Mouse (Mus musculus): ENCODE data around the gene Sec31a. TPM values are rescaled to one million over a fixed set of nuclear protein-coding genes. Genes with fewer than 3 reads are reported as not detected.

The Sec31a gene
- total and polyA plus RNA-seq, 3 experiments = 61.2 to 165 TPM; not detected in 1

DNA sequence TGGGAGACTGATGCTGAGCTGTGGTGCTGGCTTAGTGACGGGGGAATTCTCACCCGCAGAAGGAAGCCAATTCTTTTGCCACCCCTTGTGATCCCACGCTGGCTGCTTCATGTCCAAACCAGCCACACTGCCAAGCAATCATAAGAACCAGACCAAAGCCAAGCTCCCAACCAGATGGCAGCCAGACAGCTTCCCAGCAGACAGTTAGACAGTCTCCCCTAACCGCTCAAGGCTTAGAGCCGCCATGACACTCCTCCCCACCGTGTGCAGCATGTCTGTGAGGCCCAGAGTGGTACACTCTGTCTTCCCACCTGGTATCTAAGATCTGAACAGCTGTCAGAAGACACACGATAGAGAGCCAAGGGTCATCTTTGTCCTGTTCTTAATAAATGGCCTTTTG is 98.2 kb downstream of the Sec31a start:
- H3K79me2 ChIP-seq (ENCODE audit: control insufficient read depth, insufficient read depth, low read length, poor library complexity) = no peaks in the 10 kb centered on the region
- H3K4me3 ChIP-seq (ENCODE audit: control insufficient read depth in 1 of 2, insufficient read depth in 1 of 2, low read depth in 2 of 2, low read length in 2 of 2) = no peak overlapping the region
- H3K27me3 ChIP-seq (ENCODE audit: control insufficient read depth in 1 of 2, insufficient read depth in 2 of 2, low read length in 2 of 2) = peaks cover 3 to 7% of the 10 kb centered on the region in 2 experiments; a peak in 3 of 4 replicates
- H3K9ac ChIP-seq (ENCODE audit: control insufficient read depth, low read depth, low read length, poor library complexity, severe bottlenecking) = no peak overlapping the region
- no peaks in the 10 kb centered on the region; a peak in 1 of 4 replicates for H3K36me3 ChIP-seq (ENCODE audit: control insufficient read depth in 1 of 2, insufficient read depth in 2 of 2, low read length in 2 of 2)
- no peaks in the 10 kb centered on the region for H3K9me3 ChIP-seq (replicated peaks; ENCODE audit: insufficient read depth, low read length)
- no peak for DNase-seq (ENCODE audit: low read depth, low spot score)
- no peak overlapping the region for H3K27ac ChIP-seq (ENCODE audit: control insufficient read depth, low read depth, low read length)
- no peaks in the 10 kb centered on the region for H3K4me1 ChIP-seq (ENCODE audit: control insufficient read depth in 1 of 2, insufficient read depth in 2 of 2, low read length in 2 of 2)
- TF ChIP-seq ETS1 (IDR thresholded peaks at IDR 0.05; ENCODE audit: low read depth, low read length) = no peak
- no peak for TF ChIP-seq EP300 (IDR thresholded peaks at IDR 0.05; ENCODE audit: low read depth in 1 of 2, low read length in 2 of 2)
- TF ChIP-seq RAD21 (IDR thresholded peaks at IDR 0.05; ENCODE audit: low read depth, low read length) = no peak
- TF ChIP-seq JUND (IDR thresholded peaks at IDR 0.05; ENCODE audit: low read depth, low read length) = no peak
- no peak for TF ChIP-seq NRF1 (IDR thresholded peaks at IDR 0.05; ENCODE audit: insufficient read depth, low read depth, low read length, poor library complexity, severe bottlenecking)
- no peak for TF ChIP-seq MAX (IDR thresholded peaks at IDR 0.05; ENCODE audit: low read length)
- TF ChIP-seq MAZ (IDR thresholded peaks at IDR 0.05; ENCODE audit: low read depth, low read length) = no peak
- TF ChIP-seq TBP (IDR thresholded peaks at IDR 0.05; ENCODE audit: low read depth, low read length) = no peak
- TF ChIP-seq MEF2A (IDR thresholded peaks at IDR 0.05; ENCODE audit: extremely low read depth, insufficient replicate concordance, low read depth, low read length, poor library complexity, severe bottlenecking) = no peak
- no peak for TF ChIP-seq POLR2AphosphoS5 (IDR thresholded peaks at IDR 0.05; ENCODE audit: borderline replicate concordance, low read depth, low read length)
- TF ChIP-seq ZKSCAN1 (IDR thresholded peaks at IDR 0.05; ENCODE audit: low read depth, low read length) = no peak
- TF ChIP-seq USF1 (IDR thresholded peaks at IDR 0.05; ENCODE audit: low read depth, low read length) = no peak
- TF ChIP-seq MYB (IDR thresholded peaks at IDR 0.05; ENCODE audit: low read depth, low read length) = no peak
- no peak for TF ChIP-seq GABPA (IDR thresholded peaks at IDR 0.05; ENCODE audit: low read depth, low read length)
- TF ChIP-seq ZMIZ1 (IDR thresholded peaks at IDR 0.05; ENCODE audit: low read depth, low read length) = no peak
- TF ChIP-seq POLR2AphosphoS2 (IDR thresholded peaks at IDR 0.05; ENCODE audit: low read length) = no peak
- TF ChIP-seq NELFE (IDR thresholded peaks at IDR 0.05; ENCODE audit: low read depth, low read length) = no peak
- TF ChIP-seq CHD2 (IDR thresholded peaks at IDR 0.05; ENCODE audit: low read length) = no peak
- TF ChIP-seq MXI1 (IDR thresholded peaks at IDR 0.05; ENCODE audit: low read depth, low read length) = no peak

DNA sequence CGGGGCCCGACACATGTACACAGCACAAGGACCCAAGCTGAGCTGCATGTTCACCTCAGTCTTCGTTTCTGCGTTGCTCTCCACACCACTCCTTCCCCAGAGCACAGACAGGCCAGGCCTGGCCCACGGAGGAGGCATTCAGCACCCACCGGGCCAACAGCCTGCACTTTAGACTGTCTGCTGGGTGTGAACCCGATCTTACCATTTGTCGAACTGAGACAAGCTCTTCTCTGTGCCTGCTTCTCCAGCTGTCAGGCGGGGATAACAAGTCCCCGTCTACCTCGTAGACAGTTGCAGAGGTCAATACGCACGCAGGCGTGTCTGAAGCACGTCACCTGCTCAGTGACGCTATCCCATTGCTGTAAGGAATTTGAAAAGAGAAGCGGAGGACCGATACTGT is 99.0 kb downstream of the Sec31a start:
- Histone ChIP-seq H3K79me2 (ENCODE audit: control insufficient read depth, insufficient read depth, low read length, poor library complexity) (no peaks in the 10 kb centered on the region), H3K27me3 (ENCODE audit: control insufficient read depth in 1 of 2, insufficient read depth in 2 of 2, low read length in 2 of 2) (peaks cover 3 to 7% of the 10 kb centered on the region in 2 experiments; a peak in 3 of 4 replicates), H3K27ac (ENCODE audit: control insufficient read depth, low read depth, low read length) (no peak overlapping the region), H3K9me3 (replicated peaks; ENCODE audit: insufficient read depth, low read length) (no peaks in the 10 kb centered on the region), H3K36me3 (ENCODE audit: control insufficient read depth in 1 of 2, insufficient read depth in 2 of 2, low read length in 2 of 2) (no peaks in the 10 kb centered on the region; a peak in 1 of 4 replicates), H3K4me1 (ENCODE audit: control insufficient read depth in 1 of 2, insufficient read depth in 2 of 2, low read length in 2 of 2) (no peaks in the 10 kb centered on the region), H3K9ac (ENCODE audit: control insufficient read depth, low read depth, low read length, poor library complexity, severe bottlenecking) (no peak overlapping the region), H3K4me3 (ENCODE audit: control insufficient read depth in 1 of 2, insufficient read depth in 1 of 2, low read depth in 2 of 2, low read length in 2 of 2) (no peak overlapping the region)
- no peak for DNase-seq (ENCODE audit: low read depth, low spot score)
- no peak for TF ChIP-seq MXI1 (IDR thresholded peaks at IDR 0.05; ENCODE audit: low read depth, low read length)
- no peak for TF ChIP-seq MYC (IDR thresholded peaks at IDR 0.05; ENCODE audit: low read depth, low read length)
- no peak for TF ChIP-seq MAFK (IDR thresholded peaks at IDR 0.05; ENCODE audit: borderline replicate concordance, low read depth, low read length)
- no peak for TF ChIP-seq TCF12 (IDR thresholded peaks at IDR 0.05; ENCODE audit: low read depth, low read length)
